Mouse (Mus musculus) right cerebral cortex, postnatal 10 days (tissue): ENCODE measurements around the gene Gm21915.

Experiments used
- DNase-seq, 2 experiments: peaks; one replicate each; pipeline ENCODE4 v3.0.0; 2021; ENCODE audit warnings: low spot score in 2 of 2

The Gm21915 gene

DNA sequence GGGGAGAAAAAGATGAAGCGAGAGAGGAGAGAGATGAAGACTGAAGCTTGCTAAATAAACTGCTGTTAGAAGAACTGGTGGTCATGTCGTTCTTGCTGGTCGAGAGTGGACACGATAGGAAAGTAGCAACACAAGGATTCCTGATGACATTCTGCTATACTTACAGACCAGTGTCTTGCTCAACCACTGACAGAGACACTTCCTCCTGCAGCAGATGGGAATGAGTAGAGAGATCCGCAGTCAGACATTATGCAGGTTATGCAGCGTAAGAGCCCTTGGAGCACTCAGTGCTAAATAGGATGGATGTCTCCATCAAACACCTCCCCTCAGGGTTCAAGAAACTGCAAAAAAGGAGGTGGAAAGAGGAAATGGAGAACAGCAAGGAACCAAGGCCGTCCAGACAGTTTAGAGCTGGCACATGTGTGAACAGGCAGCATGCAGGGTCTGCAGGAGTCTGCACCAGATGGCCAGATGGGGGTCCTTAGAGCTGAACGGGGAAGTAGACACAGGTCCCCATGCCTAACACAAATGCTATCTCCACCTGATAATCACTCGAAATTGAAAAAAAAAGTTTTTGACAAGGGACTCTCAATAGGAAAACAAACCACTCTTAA is 4.1 kb upstream of the Gm21915 start:
- DNase-seq = no peak

DNA sequence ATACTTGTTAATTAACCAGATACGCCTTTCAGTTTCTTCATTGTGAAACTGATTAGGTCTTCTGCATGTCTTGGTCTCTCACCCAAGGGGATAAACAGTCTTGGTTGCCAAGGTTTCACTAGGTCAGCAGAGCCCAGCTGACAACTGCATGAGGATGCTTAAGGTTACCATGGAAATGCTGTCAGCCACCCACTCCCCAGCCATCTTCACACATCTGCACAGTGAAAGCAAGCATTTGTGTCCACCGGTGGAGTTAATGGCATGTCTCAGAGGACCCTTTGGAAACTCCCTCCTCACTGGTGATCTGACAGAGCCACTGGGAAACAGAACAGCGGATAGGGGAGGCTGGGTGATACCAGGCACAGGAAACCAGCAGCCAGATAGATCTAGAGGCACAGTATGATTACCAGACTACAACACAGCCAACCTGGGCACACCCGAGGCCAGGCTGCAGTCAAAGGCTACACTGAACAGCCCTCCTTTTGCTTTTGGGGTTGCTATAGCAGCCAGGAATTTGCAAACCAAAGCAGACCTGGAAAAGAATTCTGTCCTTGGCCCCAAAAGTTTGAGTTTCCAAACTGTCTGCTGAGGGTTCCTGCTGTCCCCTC is 1.0 kb downstream of the Gm21915 start:
- DNase-seq = no peak

- DNase-seq = no peak
Observed at GRCm38 (mm10) chr9:40675203-40675958, 5.0 kb downstream of the Gm21915 start.

- DNase-seq = no peak
Observed at GRCm38 (mm10) chr9:40678653-40679052, 8.2 kb downstream of the Gm21915 start.

GRCm38 (mm10) chr9:40685801-40686420 is 15.5 kb downstream of the Gm21915 start, which contains the start of gene Clmp:
Gene Clmp, plus strand, starts transcription at chr9:40685962.
- DNase-seq = peak; percentile 54 to 57

DNA sequence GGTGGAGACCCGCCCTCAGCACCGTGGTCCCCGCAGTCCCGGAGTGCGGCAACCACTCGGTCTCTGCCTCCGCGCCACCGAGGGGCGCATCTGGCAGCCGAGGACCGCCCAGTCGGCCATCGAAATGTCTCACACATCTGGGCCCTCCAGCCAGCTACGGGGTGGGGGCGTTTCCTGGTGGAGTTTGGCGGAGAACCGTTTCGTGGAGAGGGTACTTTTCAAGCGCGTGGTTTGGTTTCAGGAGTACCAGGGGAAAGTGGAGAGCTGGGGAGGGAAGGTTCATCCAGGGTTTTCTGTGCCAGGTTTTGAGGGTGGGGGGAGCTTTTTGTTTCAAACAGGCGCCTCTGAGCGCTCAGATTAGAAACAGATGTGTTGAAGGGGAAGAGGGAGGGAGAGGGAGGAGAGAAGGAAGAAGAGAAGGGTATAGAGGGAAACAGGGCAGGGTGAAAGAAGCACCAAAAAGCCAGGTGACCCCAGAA is 16.0 kb downstream of the Gm21915 start:
- DNase-seq = peak in 1 of 2 experiments; percentile 65

DNA sequence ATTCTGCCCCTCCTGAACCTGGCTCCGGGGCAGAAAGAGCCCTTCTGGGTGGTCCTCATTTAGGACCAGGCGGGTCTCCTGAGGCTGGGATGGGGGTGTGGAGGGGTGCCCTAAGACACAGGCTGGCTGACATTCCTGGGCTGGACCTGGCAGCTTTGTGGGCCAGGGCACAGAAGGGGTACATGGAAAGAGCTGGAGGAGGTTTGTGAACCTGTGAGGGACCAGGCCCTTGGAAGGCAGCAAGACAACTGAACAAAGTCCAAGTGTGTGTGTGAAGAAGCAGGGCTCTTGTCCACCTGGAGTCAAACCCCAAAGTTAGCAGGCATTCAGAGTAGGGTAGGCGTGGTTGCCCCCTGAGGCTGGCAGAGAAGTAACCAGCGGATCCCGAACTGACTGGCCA is 16.6 kb downstream of the Gm21915 start:
- DNase-seq = peak in 1 of 2 experiments; percentile 19

DNA sequence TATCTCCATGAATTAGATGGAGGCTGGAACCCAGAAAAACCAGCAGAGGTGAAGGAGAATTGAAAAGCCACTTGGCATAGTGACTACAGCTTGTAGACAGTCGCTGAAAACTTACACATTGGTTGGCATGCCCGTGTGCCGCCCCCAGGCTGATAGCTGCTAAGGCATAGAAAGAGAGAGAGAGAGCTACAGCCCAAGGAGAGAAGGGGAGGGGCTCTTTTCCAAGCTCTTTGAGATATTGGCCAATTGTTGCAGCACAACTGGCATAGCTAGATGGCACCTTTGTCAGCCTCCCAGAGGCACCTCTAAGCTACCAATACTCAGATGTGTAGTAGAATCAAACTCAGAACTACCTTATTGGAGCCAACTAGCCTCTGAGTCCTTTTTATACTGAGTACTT is 17.1 kb downstream of the Gm21915 start:
- peak in 1 of 2 experiments; percentile 47 for DNase-seq

DNA sequence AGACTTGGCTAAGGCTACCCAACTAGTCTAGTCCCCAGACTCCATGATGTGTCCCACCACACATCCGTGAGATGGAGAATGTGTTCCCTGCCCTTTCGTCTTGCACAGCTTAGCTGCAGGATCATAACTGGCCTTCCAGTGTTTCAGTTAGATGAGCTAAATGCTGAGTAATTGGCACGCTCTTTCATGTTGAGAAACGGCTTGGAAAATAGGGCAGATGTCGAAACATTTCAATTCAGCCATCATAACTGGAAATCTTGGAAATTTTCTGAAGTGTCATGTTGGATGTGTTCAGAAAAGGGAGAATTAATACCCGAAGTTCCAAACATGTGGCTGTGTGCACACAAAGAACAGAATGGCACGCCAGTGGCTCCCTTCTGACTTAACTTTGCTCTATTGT is 20.1 kb downstream of the Gm21915 start:
- DNase-seq = peak in 1 of 2 experiments; percentile 11

DNA sequence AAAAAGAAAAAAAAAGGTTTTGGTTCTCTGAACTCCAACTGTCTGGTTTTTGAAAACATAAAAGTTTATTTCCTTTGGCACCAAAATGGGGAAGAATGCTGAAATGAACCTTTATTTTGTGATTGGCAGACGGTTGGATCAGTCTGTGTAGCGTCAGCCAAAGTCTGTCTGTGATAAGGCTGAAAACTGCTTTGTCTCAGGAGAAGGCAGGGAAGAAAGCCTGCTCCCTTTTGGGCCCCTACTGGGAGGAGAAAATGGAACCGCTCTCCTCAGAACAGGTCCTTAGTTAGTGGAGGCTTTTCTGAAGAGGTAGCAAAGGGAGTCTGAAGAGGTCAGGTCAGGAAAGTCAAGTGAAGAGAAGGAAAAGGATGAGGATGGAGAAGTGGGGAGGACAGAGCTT is 22.6 kb downstream of the Gm21915 start:
- no peak for DNase-seq

DNA sequence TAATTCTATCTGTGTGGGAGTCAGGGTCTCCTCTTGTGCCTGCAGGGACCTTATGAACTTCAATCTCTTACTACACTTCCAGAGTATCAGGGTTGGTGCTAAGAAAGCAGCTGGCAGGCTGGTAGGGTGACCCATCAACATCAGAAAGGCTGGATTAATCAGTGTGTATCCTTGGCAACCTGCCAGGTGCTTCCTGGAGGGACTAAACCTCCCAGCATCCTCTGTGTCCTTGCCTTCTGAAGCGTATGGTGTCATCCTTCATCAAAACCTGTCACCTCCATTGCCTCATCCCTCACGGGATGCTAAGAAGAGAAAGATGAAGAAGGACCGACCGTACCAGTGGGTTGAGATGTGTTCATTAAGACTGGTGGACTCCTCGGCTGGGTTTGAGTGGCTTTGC is 23.4 kb downstream of the Gm21915 start:
- DNase-seq = peak; percentile 48 to 62

DNA sequence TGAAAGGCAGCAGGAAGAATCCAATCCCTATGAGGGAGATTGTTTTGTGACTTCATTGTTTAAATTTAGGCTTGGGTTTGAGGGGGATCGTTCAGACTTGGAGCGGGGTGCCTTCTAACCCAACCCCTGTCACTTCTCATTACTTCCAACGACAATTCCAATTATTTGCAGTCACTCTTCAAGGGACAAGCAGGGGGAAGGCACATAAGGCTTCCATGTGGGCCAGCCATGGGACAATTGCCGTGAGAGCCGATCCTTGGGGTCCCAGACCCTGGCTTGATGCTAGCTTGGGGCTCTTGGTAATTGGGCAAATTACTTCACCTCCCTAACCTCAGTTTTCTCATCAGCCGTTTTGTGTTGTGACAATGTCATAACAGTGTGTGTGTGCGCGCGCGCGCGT is 23.9 kb downstream of the Gm21915 start:
- no peak for DNase-seq

GRCm38 (mm10) chr9:40696086-40696485 is 25.7 kb downstream of the Gm21915 start:
- no peak for DNase-seq

DNA sequence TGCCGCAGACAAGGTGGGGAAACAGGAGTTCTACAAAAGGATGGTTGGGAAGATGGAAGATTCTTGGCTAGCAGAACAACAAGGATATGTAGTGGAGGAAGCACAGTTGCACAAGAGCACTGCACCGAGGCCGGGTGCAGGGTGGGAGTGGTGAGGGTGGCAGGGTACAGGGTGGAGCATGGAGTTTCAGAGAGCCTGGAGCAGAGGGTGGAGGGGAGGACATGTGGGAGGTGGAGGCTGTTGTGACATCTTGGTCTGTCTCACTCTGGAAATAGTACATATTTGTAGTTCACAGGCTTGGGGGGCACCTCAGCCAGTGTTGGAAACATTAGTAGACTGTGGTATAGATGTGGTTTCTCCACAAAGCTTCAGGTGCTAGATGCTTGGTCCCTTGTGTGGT is 28.8 kb downstream of the Gm21915 start:
- DNase-seq = no peak

DNA sequence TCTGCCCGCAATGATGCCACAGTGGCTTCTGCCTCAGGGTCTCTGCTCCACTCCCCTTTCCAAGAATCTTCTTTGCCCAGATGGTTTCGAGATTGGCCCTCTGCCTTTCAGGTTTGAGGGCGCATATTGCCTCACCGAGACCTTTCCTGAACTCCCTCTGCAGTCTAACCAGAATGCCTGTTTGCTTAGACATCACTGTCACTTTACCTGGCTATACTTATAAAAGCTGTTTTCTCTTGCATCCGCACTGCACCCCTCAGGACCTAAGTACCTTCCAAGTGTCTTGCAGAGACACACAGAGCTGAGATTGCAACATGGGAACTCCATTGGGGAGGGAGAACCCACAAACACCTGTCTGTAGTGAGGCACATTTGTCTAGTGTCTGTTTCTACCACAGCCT is 29.8 kb downstream of the Gm21915 start:
- DNase-seq = no peak

DNA sequence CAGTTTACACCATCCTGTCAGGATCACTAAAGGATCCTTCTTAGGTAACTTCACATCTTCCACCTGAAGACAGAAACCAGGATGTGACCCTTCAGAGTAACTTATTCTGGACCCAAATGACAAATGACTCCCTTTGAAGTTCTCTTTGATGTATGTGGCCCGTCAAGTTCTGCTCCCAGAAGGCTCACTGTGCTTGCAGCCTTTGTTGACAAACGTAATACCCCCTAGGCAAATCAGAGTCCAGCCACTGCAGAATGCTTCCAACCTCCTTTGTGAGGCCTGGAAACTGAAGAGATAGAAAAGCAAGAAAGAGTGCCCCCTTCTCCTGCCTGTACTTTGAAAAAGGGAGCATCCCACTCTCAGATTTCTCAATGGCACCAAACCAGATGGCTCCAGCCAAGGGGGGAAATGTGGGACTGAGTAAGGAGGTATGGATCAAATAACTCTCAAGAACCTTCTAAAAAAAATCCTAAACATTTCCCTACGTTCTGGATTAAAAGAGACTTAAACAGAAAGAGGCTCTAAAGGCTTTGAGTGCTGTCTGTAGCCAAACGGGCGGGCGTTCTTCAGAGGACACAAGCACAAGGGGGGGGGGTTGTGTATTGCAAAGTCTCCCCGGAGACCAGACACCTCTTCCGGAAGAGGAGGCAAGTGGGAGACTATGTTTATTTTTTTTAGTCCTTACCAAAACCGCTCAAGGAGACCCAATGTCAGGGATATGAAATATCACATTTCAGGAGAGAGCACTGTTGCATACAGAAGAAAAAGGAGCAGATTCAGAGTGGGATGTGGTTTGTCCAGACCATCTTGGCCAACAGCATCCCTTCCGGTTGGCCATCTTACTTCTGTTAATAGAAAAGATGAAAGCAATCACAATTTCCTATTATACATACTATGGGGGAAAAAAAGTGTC is 34.2 kb downstream of the Gm21915 start:
- no peak for DNase-seq

- peak; percentile 48 to 51 for DNase-seq
Observed at GRCm38 (mm10) chr9:40708448-40709140, 38.2 kb downstream of the Gm21915 start.

GRCm38 (mm10) chr9:40709141-40709537 is 38.7 kb downstream of the Gm21915 start:
- DNase-seq = no peak

DNA sequence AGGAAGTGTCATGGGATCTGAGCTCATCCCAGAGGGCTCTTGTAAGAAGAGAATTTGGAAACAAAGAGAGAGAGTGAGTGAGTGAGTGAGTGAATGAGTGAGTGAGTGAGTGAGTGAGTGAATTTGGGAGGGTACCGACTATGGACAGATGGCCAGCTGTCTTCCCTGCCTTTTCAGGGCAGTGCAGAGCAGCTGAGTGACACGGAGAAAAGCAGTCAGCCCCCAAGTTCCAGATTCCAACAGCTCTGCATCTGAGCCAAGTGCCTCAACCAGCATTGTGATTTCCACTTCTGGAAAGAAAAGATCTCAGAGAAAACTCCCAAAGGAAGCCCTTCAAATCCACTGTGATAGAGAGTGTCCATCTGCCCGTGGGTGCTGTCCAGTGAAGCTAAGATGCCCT is 39.2 kb downstream of the Gm21915 start:
- DNase-seq = no peak

- DNase-seq = no peak
Observed at GRCm38 (mm10) chr9:40709991-40710390, 39.6 kb downstream of the Gm21915 start.

DNA sequence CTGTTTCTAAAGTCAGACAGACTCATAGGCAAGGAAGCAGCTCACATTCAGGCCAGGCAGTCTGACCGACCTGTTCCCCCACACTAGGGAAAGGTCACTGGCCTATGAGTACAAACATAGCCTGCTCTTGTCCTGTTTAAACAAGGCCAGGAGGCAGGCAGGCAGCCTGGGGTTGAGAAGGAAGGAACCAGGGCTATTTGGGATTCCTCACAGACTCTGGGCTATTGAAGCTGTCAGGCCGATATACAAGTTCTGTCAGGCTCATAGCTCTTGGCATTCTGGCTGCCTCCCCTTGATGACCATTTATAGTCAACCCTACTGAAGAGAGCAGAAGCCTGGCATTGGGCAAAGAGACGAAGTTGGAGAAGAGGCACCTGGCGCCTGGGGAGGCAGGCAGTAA is 41.2 kb downstream of the Gm21915 start:
- DNase-seq = no peak
